Mouse (Mus musculus) left cerebral cortex, postnatal 4 days (tissue): ENCODE measurements around the gene Dna2. TPM values are rescaled to one million over a fixed set of nuclear protein-coding genes. Genes with fewer than 3 reads are reported as not detected.
A peak's percentile ranks its signal among the peaks of the same experiment; 100 is the strongest.

ENCODE experiments used
- DNase-seq: peaks from one replicate; pipeline ENCODE4 v3.0.0-alpha.2; 2022
- intact Hi-C: fragments of 180-260 bp; cut with DNase I; formaldehyde crosslinking; loops from one replicate; pipeline ENCODE4 v1.15.1; 2025
- total RNA-seq, 2 experiments: library from RNA; stranded (reverse); gene quantifications; 2 replicates each; pipeline ENCODE4 v1.2.3; 2021

Dna2 gene
- total RNA-seq, 2 experiments from 2014 or later = 3.3 to 4.0 TPM

GRCm38 (mm10) chr10:62980039-62980954 is 33.5 kb downstream of the Dna2 start, which contains the start of gene Rufy2:
TSS of gene Rufy2 (plus strand) at chr10:62980223.
- peak; percentile 95 for DNase-seq
- intact Hi-C loops = no loop called here

- intact Hi-C loops = no loop called here
These were observed 37.2 kb downstream of the Dna2 start for GRCm38 (mm10) chr10:62984072-62984471.

GRCm38 (mm10) chr10:62984495-62984894 is 37.7 kb downstream of the Dna2 start:
- intact Hi-C loops = no loop called here
- no peak for DNase-seq

More at GRCm38 (mm10) chr10:62984072-62984471, 37.2 kb downstream of the Dna2 start:
- DNase-seq = no peak

- DNase-seq = peak; percentile 42
These were observed 40.5 kb downstream of the Dna2 start for GRCm38 (mm10) chr10:62987341-62987740.

GRCm38 (mm10) chr10:62990636-62991035 is 43.8 kb downstream of the Dna2 start:
- intact Hi-C loops = no loop called here
- no peak for DNase-seq

More at GRCm38 (mm10) chr10:62987341-62987740, 40.5 kb downstream of the Dna2 start:
- intact Hi-C loops = no loop called here

- intact Hi-C loops = no loop called here
- no peak for DNase-seq
These were observed 47.2 kb downstream of the Dna2 start for GRCm38 (mm10) chr10:62993991-62994390.

GRCm38 (mm10) chr10:63000584-63000983 is 53.8 kb downstream of the Dna2 start:
- intact Hi-C loops = no loop called here

GRCm38 (mm10) chr10:63003252-63003651 is 56.4 kb downstream of the Dna2 start:
- no peak for DNase-seq
- intact Hi-C loops = no loop called here

More at GRCm38 (mm10) chr10:63000584-63000983, 53.8 kb downstream of the Dna2 start:
- DNase-seq = no peak

GRCm38 (mm10) chr10:63004556-63004955 is 57.7 kb downstream of the Dna2 start:
- no peak for DNase-seq
- intact Hi-C loops = no loop called here

- DNase-seq = no peak
- intact Hi-C loops = no loop called here
These were observed 61.4 kb downstream of the Dna2 start for GRCm38 (mm10) chr10:63008193-63008592.

- intact Hi-C loops = no loop called here
- DNase-seq = no peak
These were observed 63.4 kb downstream of the Dna2 start for GRCm38 (mm10) chr10:63010268-63010667.

- intact Hi-C loops = no loop called here
- DNase-seq = no peak
These were observed 64.7 kb downstream of the Dna2 start for GRCm38 (mm10) chr10:63011556-63011955.

GRCm38 (mm10) chr10:63013476-63013875 is 66.7 kb downstream of the Dna2 start:
- intact Hi-C loops = no loop called here
- DNase-seq = no peak

- no peak for DNase-seq
- intact Hi-C loops = no loop called here
These were observed 67.3 kb downstream of the Dna2 start for GRCm38 (mm10) chr10:63014168-63014567.

GRCm38 (mm10) chr10:63019304-63019703 is 72.5 kb downstream of the Dna2 start:
- intact Hi-C loops = no loop called here
- no peak for DNase-seq

- DNase-seq = no peak
- intact Hi-C loops = loop anchor here (5.0 to 10.0 kb wide), 2 partner anchors 46 to 93 kb away; no protein-coding TSS in a partner anchor
These were observed 74.9 kb downstream of the Dna2 start for GRCm38 (mm10) chr10:63021702-63022101.

- intact Hi-C loops = loop anchor here (5.0 to 10.0 kb wide), 2 partner anchors 45 to 92 kb away; no protein-coding TSS in a partner anchor
- DNase-seq = no peak
These were observed 75.8 kb downstream of the Dna2 start for GRCm38 (mm10) chr10:63022541-63023120.

GRCm38 (mm10) chr10:63023121-63023748 is 76.4 kb downstream of the Dna2 start:
- intact Hi-C loops = loop anchor here (5.0 to 10.0 kb wide), 2 partner anchors 44 to 92 kb away; no protein-coding TSS in a partner anchor
- peak; percentile 84 for DNase-seq
